Mouse (Mus musculus): ENCODE data around the gene Tbk1. TPM values are rescaled to one million over a fixed set of nuclear protein-coding genes. Genes with fewer than 3 reads are reported as not detected.

Gene Tbk1
- polyA plus RNA-seq, 1 experiment = 7.0 TPM

DNA sequence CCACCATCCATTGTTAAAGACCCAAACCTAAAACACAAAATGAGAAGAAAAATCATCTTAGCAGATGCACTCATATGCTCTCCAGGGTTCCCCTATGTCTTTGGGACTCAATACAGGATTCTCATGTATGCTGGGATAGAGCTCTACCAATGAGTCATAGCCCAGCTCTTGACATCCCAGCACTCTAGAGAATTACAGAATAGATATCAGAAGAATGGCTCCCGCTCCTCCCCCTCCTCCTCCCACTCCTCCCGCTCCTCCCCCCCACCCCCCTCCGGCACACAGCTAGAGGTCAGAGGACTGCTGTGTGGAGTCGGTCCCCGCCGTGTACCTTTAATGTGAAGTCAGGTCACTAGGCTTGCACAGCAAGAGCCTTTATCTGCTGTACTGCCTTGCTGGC is 39.4 kb downstream of the Tbk1 start:
- H3K36me3 ChIP-seq (ENCODE audit: control insufficient read depth, insufficient read depth, low read length) = no peaks in the 10 kb centered on the region; the same call in 1 of the 2 replicates

DNA sequence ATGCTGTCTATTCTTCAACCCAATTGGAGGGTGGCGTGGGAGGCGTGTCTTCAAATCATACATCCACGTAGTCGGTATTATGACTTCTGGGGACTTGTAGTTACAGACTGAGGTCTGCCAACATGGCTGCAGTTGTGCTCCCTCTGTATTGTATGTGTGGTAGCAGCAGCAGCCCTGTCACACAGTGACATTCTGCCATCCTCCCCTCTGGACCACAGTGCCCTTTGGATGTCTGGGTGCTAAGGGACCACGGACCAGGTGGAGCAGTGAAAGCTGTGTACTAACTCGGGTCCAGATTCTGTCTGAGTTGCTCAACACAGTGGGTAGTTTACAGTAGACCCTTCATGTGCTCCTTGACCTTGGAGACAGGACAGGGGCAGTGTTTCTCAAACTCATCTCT is 43.0 kb downstream of the Tbk1 start:
- TF ChIP-seq POLR2A (IDR thresholded peaks at IDR 0.05; ENCODE audit: control insufficient read depth, low read depth, low read length) (no peak), CTCF (IDR thresholded peaks at IDR 0.05; ENCODE audit: control insufficient read depth, insufficient read depth, insufficient replicate concordance, low read depth, low read length) (no peak)
- no peak overlapping the region for H3K27ac ChIP-seq (ENCODE audit: control insufficient read depth, insufficient read depth, low read depth, low read length)
- H3K4me1 ChIP-seq (ENCODE audit: control insufficient read depth, insufficient read depth, low read length) = no peaks in the 10 kb centered on the region; the same call in 1 of the 2 replicates
- H3K27me3 ChIP-seq (ENCODE audit: control insufficient read depth, insufficient read depth, low read length) = no peaks in the 10 kb centered on the region
- H3K36me3 ChIP-seq (ENCODE audit: control insufficient read depth, insufficient read depth, low read length) = no peaks in the 10 kb centered on the region
- H3K4me3 ChIP-seq (ENCODE audit: control insufficient read depth, low read depth, low read length) = no peak overlapping the region

More for the DNA sequence above, 39.4 kb downstream of the Tbk1 start:
- Histone ChIP-seq H3K4me1 (ENCODE audit: control insufficient read depth, insufficient read depth, low read length) (no peaks in the 10 kb centered on the region; the same call in 1 of the 2 replicates), H3K27ac (ENCODE audit: control insufficient read depth, insufficient read depth, low read depth, low read length) (no peak overlapping the region), H3K4me3 (ENCODE audit: control insufficient read depth, low read depth, low read length) (no peak overlapping the region), H3K27me3 (ENCODE audit: control insufficient read depth, insufficient read depth, low read length) (no peaks in the 10 kb centered on the region)
- TF ChIP-seq POLR2A (IDR thresholded peaks at IDR 0.05; ENCODE audit: control insufficient read depth, low read depth, low read length) (no peak), CTCF (IDR thresholded peaks at IDR 0.05; ENCODE audit: control insufficient read depth, insufficient read depth, insufficient replicate concordance, low read depth, low read length) (no peak)

DNA sequence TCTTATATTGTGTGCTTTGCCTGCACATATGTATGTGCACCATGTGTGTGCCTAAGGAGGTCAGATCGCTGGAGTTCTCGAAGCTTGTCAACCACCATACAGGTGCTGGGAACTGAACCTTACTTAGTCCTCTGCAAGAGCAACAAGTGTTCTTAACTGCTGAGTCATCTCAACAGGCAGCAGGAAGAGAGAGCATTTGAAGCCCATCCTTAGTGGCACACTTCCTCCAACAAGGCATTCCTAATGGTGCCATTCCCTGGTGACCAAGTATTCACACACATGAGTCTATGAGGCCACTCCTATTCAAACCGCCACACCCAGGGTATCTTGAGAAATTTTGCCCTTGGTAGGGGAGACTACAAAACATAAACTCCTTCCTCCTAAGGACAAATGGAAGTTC is 44.4 kb downstream of the Tbk1 start:
- TF ChIP-seq POLR2A (IDR thresholded peaks at IDR 0.05; ENCODE audit: control insufficient read depth, low read depth, low read length) (no peak), CTCF (IDR thresholded peaks at IDR 0.05; ENCODE audit: control insufficient read depth, insufficient read depth, insufficient replicate concordance, low read depth, low read length) (no peak)
- Histone ChIP-seq H3K27ac (ENCODE audit: control insufficient read depth, insufficient read depth, low read depth, low read length) (no peak overlapping the region), H3K4me1 (ENCODE audit: control insufficient read depth, insufficient read depth, low read length) (no peaks in the 10 kb centered on the region; the same call in 1 of the 2 replicates), H3K4me3 (ENCODE audit: control insufficient read depth, low read depth, low read length) (no peak overlapping the region), H3K36me3 (ENCODE audit: control insufficient read depth, insufficient read depth, low read length) (no peaks in the 10 kb centered on the region), H3K27me3 (ENCODE audit: control insufficient read depth, insufficient read depth, low read length) (no peaks in the 10 kb centered on the region)

DNA sequence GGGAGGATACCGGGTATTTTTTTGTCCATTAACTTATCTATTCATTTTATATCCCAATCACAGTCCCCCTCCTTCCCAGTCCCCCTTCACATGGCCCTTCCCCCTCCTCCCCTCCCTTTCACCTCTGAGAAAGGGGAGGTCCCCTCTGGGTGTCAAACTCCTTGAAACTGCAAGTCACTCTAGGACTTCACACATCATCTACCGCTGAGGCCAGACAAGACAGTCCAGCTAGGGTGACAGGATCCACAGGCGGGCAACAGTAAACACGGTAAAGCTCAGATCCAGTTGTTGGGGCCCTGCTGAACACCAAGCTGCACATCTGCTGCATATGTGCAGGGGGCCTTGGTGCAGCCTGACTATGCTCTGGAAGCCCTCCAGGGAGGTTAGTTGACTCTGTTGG is 51.6 kb downstream of the Tbk1 start:
- no peak for TF ChIP-seq CTCF (IDR thresholded peaks at IDR 0.05; ENCODE audit: control insufficient read depth, insufficient read depth, insufficient replicate concordance, low read depth, low read length)
- TF ChIP-seq POLR2A (IDR thresholded peaks at IDR 0.05; ENCODE audit: control insufficient read depth, low read depth, low read length) = no peak
- no peaks in the 10 kb centered on the region for H3K36me3 ChIP-seq (ENCODE audit: control insufficient read depth, insufficient read depth, low read length)
- H3K4me3 ChIP-seq (ENCODE audit: control insufficient read depth, low read depth, low read length) = no peak overlapping the region
- H3K27ac ChIP-seq (ENCODE audit: control insufficient read depth, insufficient read depth, low read depth, low read length) = no peak overlapping the region
- no peaks in the 10 kb centered on the region for H3K27me3 ChIP-seq (ENCODE audit: control insufficient read depth, insufficient read depth, low read length)
- H3K4me1 ChIP-seq (ENCODE audit: control insufficient read depth, insufficient read depth, low read length) = peaks cover 8% of the 10 kb centered on the region

DNA sequence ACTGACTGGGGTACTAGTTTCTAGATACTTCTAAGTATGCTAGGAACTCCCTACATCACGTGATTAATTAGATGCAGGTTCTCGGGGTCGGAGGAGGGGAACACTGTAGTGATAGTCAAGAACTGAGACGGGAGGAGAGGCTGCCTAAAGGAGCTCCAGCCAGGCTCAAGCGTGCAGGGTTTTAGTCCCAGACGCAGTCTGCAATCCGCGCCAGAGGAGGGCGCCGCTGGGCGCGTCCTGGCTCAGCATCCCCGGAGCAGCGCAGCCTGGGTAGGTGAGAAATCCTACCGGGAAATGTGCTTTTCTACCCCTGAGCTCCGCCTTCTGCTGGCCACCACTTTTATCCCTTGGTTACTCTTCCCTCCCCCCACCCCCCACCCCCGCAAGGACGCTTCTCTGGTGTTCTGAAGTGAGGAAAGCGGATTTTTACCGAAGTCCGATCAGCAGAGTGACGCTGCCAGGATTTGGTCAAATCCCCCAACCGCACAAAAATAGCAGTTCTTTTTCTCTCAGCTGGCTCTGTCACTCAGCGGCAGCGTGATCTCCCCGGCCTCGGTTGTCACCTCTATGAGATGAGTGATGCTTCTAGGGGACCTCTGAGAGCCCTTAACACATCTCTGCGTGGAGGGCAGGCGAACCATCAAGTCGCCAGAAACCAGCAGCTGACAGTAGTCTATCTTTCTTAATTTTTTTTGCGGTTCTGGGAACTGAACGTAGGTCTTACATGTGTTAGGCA is 53.3 kb downstream of the Tbk1 start:
- Histone ChIP-seq H3K27ac (ENCODE audit: control insufficient read depth, insufficient read depth, low read depth, low read length) (no peak overlapping the region), H3K27me3 (ENCODE audit: control insufficient read depth, insufficient read depth, low read length) (no peaks in the 10 kb centered on the region)

DNA sequence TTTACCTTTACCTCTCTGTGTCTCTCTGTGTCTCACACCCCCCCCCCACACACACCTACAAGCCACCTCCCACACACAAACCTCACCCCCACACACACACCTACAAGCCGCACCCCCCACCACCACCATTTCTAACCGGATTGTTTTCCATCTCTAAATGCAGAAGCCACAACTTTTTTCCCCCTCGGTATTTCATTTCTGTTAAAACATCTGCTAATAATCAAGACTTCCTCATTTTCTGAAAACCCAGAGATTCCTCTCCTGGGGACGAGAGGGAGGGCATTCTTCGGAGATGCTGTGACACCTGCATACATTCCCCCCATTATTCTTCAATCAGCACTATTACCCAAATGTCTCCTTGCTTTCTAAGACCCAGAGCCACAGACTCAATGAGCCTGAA is 55.0 kb downstream of the Tbk1 start:
- TF ChIP-seq CTCF (IDR thresholded peaks at IDR 0.05; ENCODE audit: control insufficient read depth, insufficient read depth, insufficient replicate concordance, low read depth, low read length) (no peak), POLR2A (IDR thresholded peaks at IDR 0.05; ENCODE audit: control insufficient read depth, low read depth, low read length) (no peak)
- Histone ChIP-seq H3K27me3 (ENCODE audit: control insufficient read depth, insufficient read depth, low read length) (no peaks in the 10 kb centered on the region), H3K27ac (ENCODE audit: control insufficient read depth, insufficient read depth, low read depth, low read length) (no peak overlapping the region), H3K36me3 (ENCODE audit: control insufficient read depth, insufficient read depth, low read length) (no peaks in the 10 kb centered on the region), H3K4me3 (ENCODE audit: control insufficient read depth, low read depth, low read length) (no peak overlapping the region), H3K4me1 (ENCODE audit: control insufficient read depth, insufficient read depth, low read length) (peaks cover 8% of the 10 kb centered on the region)

More for the DNA sequence above, 53.3 kb downstream of the Tbk1 start:
- Histone ChIP-seq H3K4me1 (ENCODE audit: control insufficient read depth, insufficient read depth, low read length) (peaks cover 8% of the 10 kb centered on the region), H3K36me3 (ENCODE audit: control insufficient read depth, insufficient read depth, low read length) (no peaks in the 10 kb centered on the region), H3K4me3 (ENCODE audit: control insufficient read depth, low read depth, low read length) (peak overlapping the region; percentile 10; the same call in 1 of the 2 replicates)
- TF ChIP-seq CTCF (IDR thresholded peaks at IDR 0.05; ENCODE audit: control insufficient read depth, insufficient read depth, insufficient replicate concordance, low read depth, low read length) = no peak
- TF ChIP-seq POLR2A (IDR thresholded peaks at IDR 0.05; ENCODE audit: control insufficient read depth, low read depth, low read length) = no peak

DNA sequence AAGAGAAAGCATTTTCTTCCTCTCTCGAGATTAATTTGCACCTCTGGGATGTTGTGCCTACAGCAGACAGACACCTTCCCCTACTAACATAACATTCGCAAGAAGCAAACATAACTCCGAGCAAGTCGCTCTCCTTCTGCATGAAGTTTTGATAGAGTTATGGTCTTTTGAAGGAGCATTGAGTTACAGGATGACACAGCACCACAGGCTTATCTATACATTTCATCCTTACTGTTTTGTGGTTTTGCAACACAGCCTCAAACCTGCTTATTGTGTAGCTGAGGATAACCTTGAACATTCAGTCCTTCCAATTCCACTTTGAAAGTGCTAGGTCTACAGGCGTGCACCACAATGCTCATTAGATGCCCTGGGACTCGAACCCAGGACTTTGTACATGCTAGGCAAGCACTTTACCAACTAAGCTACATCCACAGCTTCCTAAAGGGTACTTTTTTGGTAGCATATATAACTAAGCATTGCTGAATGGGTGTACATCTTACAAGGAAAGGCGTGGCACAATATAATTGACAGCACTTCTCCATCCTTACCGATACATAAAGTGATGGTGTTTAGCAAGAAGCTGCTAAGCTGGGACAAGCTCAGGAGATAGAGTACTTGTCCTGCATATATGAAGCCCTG is 56.1 kb downstream of the Tbk1 start:
- Histone ChIP-seq H3K4me3 (ENCODE audit: control insufficient read depth, low read depth, low read length) (no peak overlapping the region), H3K4me1 (ENCODE audit: control insufficient read depth, insufficient read depth, low read length) (peaks cover 8% of the 10 kb centered on the region), H3K36me3 (ENCODE audit: control insufficient read depth, insufficient read depth, low read length) (no peaks in the 10 kb centered on the region), H3K27me3 (ENCODE audit: control insufficient read depth, insufficient read depth, low read length) (no peaks in the 10 kb centered on the region), H3K27ac (ENCODE audit: control insufficient read depth, insufficient read depth, low read depth, low read length) (no peak overlapping the region)
- TF ChIP-seq CTCF (IDR thresholded peaks at IDR 0.05; ENCODE audit: control insufficient read depth, insufficient read depth, insufficient replicate concordance, low read depth, low read length) (no peak), POLR2A (IDR thresholded peaks at IDR 0.05; ENCODE audit: control insufficient read depth, low read depth, low read length) (no peak)
